Mouse (Mus musculus) ES-E14 (cell line): ENCODE data around the gene Rbfox1. TPM values are rescaled to one million over a fixed set of nuclear protein-coding genes. Genes with fewer than 3 reads are reported as not detected.

Source experiments
- DNase-seq: peaks from one replicate; pipeline ENCODE4 v3.0.0-alpha.2; 2013; ENCODE audit warnings: low read depth, low spot score
- H3K27ac ChIP-seq: 2 replicates; pipeline ENCODE4 v1.5.1; 2012; ENCODE audit warnings: low read depth, mild to moderate bottlenecking, low read length, moderate library complexity, mixed read lengths; ENCODE audit not compliant: poor library complexity, insufficient read depth, severe bottlenecking
- H3K36me3 ChIP-seq: 2 replicates; pipeline ENCODE4 v1.6.1; 2012; ENCODE audit warnings: mild to moderate bottlenecking, low read length, moderate library complexity, mixed read lengths; ENCODE audit not compliant: control insufficient read depth, poor library complexity, insufficient read depth, severe bottlenecking
- H3K4me1 ChIP-seq, 2 experiments: fragments of 150-350 bp in 1 of 2; sonication (generic) in 1 of 2; 2 replicates each; pipeline ENCODE4 v1.6.1; 2012; ENCODE audit warnings: low read length in 2 of 2, mild to moderate bottlenecking in 1 of 2, mixed read lengths in 1 of 2; ENCODE audit not compliant: control insufficient read depth in 2 of 2, insufficient read depth in 2 of 2, poor library complexity in 1 of 2
- H3K4me3 ChIP-seq, 2 experiments: fragments of 150-350 bp in 1 of 2; sonication (generic) in 1 of 2; 2 replicates each; pipeline ENCODE4 v1.5.1; 2012; ENCODE audit warnings: low read length in 2 of 2, low read depth in 1 of 2, mild to moderate bottlenecking in 1 of 2, mixed read lengths in 1 of 2; ENCODE audit not compliant: insufficient read depth in 1 of 2, poor library complexity in 1 of 2, severe bottlenecking in 1 of 2
- H3K9ac ChIP-seq: 2 replicates; pipeline ENCODE4 v1.6.1; 2012; ENCODE audit warnings: low read depth, mild to moderate bottlenecking, low read length, mixed read lengths; ENCODE audit not compliant: poor library complexity, insufficient read depth, severe bottlenecking
- H3K9me3 ChIP-seq: fragments of 150-350 bp; sonication (generic); 2 replicates; pipeline ENCODE4 v1.6.1; 2012; ENCODE audit warnings: low read depth, mild to moderate bottlenecking, low read length; ENCODE audit not compliant: control insufficient read depth, insufficient read depth
- CHD2 ChIP-seq: IDR thresholded peaks from 2 replicates; pipeline ENCODE4 v1.6.1; 2014; ENCODE audit warnings: mild to moderate bottlenecking, low read depth, low read length, inconsistent platforms
- HCFC1 ChIP-seq: IDR thresholded peaks from 2 replicates; pipeline ENCODE4 v1.6.1; 2012; ENCODE audit warnings: low read length, inconsistent platforms, borderline replicate concordance; ENCODE audit not compliant: insufficient read depth
- MAFK ChIP-seq: IDR thresholded peaks from 2 replicates; pipeline ENCODE4 v1.6.1; 2014; ENCODE audit warnings: mild to moderate bottlenecking, low read depth, low read length, inconsistent platforms; ENCODE audit not compliant: insufficient read depth
- ZC3H11A ChIP-seq: IDR thresholded peaks from 2 replicates; pipeline ENCODE4 v1.6.1; 2012; ENCODE audit warnings: low read depth, mild to moderate bottlenecking, inconsistent platforms, low read length, borderline replicate concordance
- ZNF384 ChIP-seq: IDR thresholded peaks from 2 replicates; pipeline ENCODE4 v1.6.1; 2012; ENCODE audit warnings: low read depth, low read length, inconsistent platforms
- in situ Hi-C, 2 experiments: fragments of 600-800 bp; cut with MboI; formaldehyde crosslinking; loops; one replicate each; pipeline ENCODE4 v1.15.1; 2025; ENCODE audit warnings: low sequenced_read_pairs in 2 of 2, inconsistent platforms in 1 of 2; ENCODE audit not compliant: unreplicated experiment in 2 of 2
- total RNA-seq: library from RNA; depleted of rRNA; stranded (reverse); fragments of 300-350 nt; gene quantifications from 2 replicates; pipeline ENCODE4 v1.2.3, GENCODE M21; 2012

Gene Rbfox1
- total RNA-seq, 1 experiment: 0.18 TPM

- no peaks in the 10 kb centered on the region for H3K9me3 ChIP-seq
- H3K4me3 ChIP-seq: no peak overlapping the region
- in situ Hi-C loops: no loop called here
- H3K27ac ChIP-seq: no peak overlapping the region
- DNase-seq: no peak
- no peaks in the 10 kb centered on the region for H3K4me1 ChIP-seq
- no peak overlapping the region for H3K9ac ChIP-seq
- TF ChIP-seq CHD2: no peak
- TF ChIP-seq HCFC1: no peak
- TF ChIP-seq ZNF384: no peak
- TF ChIP-seq ZC3H11A: no peak
- TF ChIP-seq MAFK: no peak
- no peaks in the 10 kb centered on the region for H3K36me3 ChIP-seq
Observed at GRCm38 (mm10) chr16:5957418-5957817, 72.3 kb downstream of the Rbfox1 start.

GRCm38 (mm10) chr16:5961786-5962185, 76.6 kb downstream of the Rbfox1 start:
- no peak overlapping the region for H3K4me3 ChIP-seq
- DNase-seq: no peak
- in situ Hi-C loops: no loop called here
- H3K9me3 ChIP-seq: no peaks in the 10 kb centered on the region
- TF ChIP-seq ZNF384: no peak
- TF ChIP-seq ZC3H11A: no peak
- TF ChIP-seq HCFC1: no peak
- TF ChIP-seq MAFK: no peak
- no peak for TF ChIP-seq CHD2
- no peaks in the 10 kb centered on the region for H3K4me1 ChIP-seq
- H3K9ac ChIP-seq: no peak overlapping the region
- H3K36me3 ChIP-seq: no peaks in the 10 kb centered on the region
- H3K27ac ChIP-seq: no peak overlapping the region

- no peaks in the 10 kb centered on the region for H3K4me1 ChIP-seq
- in situ Hi-C loops: no loop called here
- DNase-seq: no peak
- H3K36me3 ChIP-seq: no peaks in the 10 kb centered on the region
- H3K27ac ChIP-seq: no peak overlapping the region
- no peaks in the 10 kb centered on the region for H3K9me3 ChIP-seq
- no peak overlapping the region for H3K4me3 ChIP-seq
- no peak for TF ChIP-seq ZNF384
- H3K9ac ChIP-seq: no peak overlapping the region
Observed at GRCm38 (mm10) chr16:5974172-5974571, 89.0 kb downstream of the Rbfox1 start.

- Histone ChIP-seq H3K4me1 (no peaks in the 10 kb centered on the region), H3K27ac (no peak overlapping the region), H3K9ac (no peak overlapping the region), H3K36me3 (no peaks in the 10 kb centered on the region), H3K9me3 (no peaks in the 10 kb centered on the region), H3K4me3 (no peak overlapping the region)
- TF ChIP-seq ZNF384 (no peak), CHD2 (no peak), MAFK (no peak), HCFC1 (no peak), ZC3H11A (no peak)
- in situ Hi-C loops: no loop called here
- DNase-seq: no peak
Observed at GRCm38 (mm10) chr16:5992045-5993011, 107.2 kb downstream of the Rbfox1 start.

- in situ Hi-C loops: no loop called here
- no peaks in the 10 kb centered on the region for H3K4me1 ChIP-seq
- DNase-seq: no peak
- no peaks in the 10 kb centered on the region for H3K9me3 ChIP-seq
- no peak for TF ChIP-seq ZC3H11A
- no peak for TF ChIP-seq HCFC1
- no peak for TF ChIP-seq MAFK
- no peak for TF ChIP-seq CHD2
- no peak for TF ChIP-seq ZNF384
- H3K9ac ChIP-seq: no peak overlapping the region
- no peak overlapping the region for H3K27ac ChIP-seq
- no peak overlapping the region for H3K4me3 ChIP-seq
- H3K36me3 ChIP-seq: no peaks in the 10 kb centered on the region
Observed at GRCm38 (mm10) chr16:5997136-5997535, 112.0 kb downstream of the Rbfox1 start.
